In the genomic region with DNA sequence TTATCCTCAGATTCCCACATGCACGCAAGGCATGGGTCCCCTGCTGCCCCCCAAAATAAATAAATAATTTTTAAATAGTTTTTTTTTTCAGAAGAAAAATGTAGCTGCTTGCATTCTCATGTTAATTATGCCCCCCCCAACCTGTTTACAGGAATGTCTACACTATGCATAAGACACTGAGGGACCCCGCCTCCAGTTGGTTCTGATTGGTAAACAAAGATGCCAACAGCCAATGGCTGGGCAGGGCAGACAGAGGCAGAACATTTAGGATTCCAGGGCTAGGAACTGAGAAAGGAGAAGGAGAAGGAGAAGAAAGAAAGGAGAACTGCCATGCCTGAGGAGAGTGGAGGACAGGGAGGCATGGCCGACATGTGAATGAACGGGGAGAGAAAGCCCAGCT, we compare ENCODE assay signal across 25 mouse cellular contexts. TPM values are rescaled to one million over a fixed set of nuclear protein-coding genes. Genes with fewer than 3 reads are reported as not detected.
DNase-seq lines count a peak whose midpoint lies in the region; ATAC-seq and TF ChIP-seq lines count a peak whose summit lies in the region.
"Had no signal": no experiment of that assay in that cellular context is flagged by ENCODE, and none has a peak within 500 bp of the region (broad histone marks: within the 10 kb centered on the region; RNA-seq: fewer than 3 reads in every experiment).

No protein-coding gene starts in this region.

- DNase-seq in ES-E14 (ENCODE audit: low read depth, low spot score) (no peak), ZHBTc4 (ENCODE audit: low read depth, low spot score) (peak; percentile 58)
- DNase-seq in cerebellum, adult 9-11 months, result no peak
- no peak for DNase-seq in gastrocnemius, adult 8-10 months (ENCODE audit: low spot score in 2 of 2)
- DNase-seq in adrenal gland, postnatal 4 days (ENCODE audit: low spot score in 2 of 2), result no peak
- DNase-seq: adrenal gland, adult 2 months; adrenal gland, postnatal 10 days; adrenal gland, postnatal 25 days; cerebellum, adult 11-12 months; cerebellum, adult 2 months; cerebellum, adult 9-10 months; cerebellum, postnatal 14 days; cerebellum, postnatal 36 days; embryo, embryonic 11 days; forebrain, postnatal 0 days had no signal

- H3K4me2 ChIP-seq in heart, embryonic 12.5 days, result no peak overlapping the region
- H3K4me2 ChIP-seq: embryonic facial prominence, embryonic 13.5 days; embryonic facial prominence, embryonic 15.5 days; forebrain, embryonic 12.5 days; forebrain, embryonic 15.5 days had no signal

- H3K36me3 ChIP-seq in E14TG2a.4 (ENCODE audit: insufficient read depth, low read length), result no peaks in the 10 kb centered on the region
- H3K36me3 ChIP-seq in ES-Bruce4 (ENCODE audit: control insufficient read depth, insufficient read depth, low read length, poor library complexity, severe bottlenecking), result no peaks in the 10 kb centered on the region
- H3K36me3 ChIP-seq in ES-E14 (ENCODE audit: control insufficient read depth, insufficient read depth, low read length, poor library complexity, severe bottlenecking), result no peaks in the 10 kb centered on the region; the same call in 1 of the 2 replicates
- H3K36me3 ChIP-seq in heart, embryonic 12.5 days, result no peaks in the 10 kb centered on the region
- H3K36me3 ChIP-seq: embryonic facial prominence, embryonic 13.5 days; embryonic facial prominence, embryonic 15.5 days; forebrain, embryonic 10.5 days; forebrain, embryonic 12.5 days; forebrain, embryonic 15.5 days had no signal

- H3K9me3 ChIP-seq in E14TG2a.4 (ENCODE audit: low read length), result no peaks in the 10 kb centered on the region
- H3K9me3 ChIP-seq in ES-Bruce4 (replicated peaks; ENCODE audit: control insufficient read depth, insufficient read depth, low read length, poor library complexity, severe bottlenecking), result no peaks in the 10 kb centered on the region
- H3K9me3 ChIP-seq in ES-E14 (ENCODE audit: control insufficient read depth, insufficient read depth, low read depth, low read length), result no peaks in the 10 kb centered on the region
- H3K9me3 ChIP-seq in heart, embryonic 12.5 days (replicated peaks), result no peaks in the 10 kb centered on the region
- H3K9me3 ChIP-seq: embryonic facial prominence, embryonic 13.5 days; embryonic facial prominence, embryonic 15.5 days; forebrain, embryonic 10.5 days; forebrain, embryonic 12.5 days; forebrain, embryonic 15.5 days had no signal

- WGBS in heart, embryonic 12.5 days, result 86% methylated on average over 4 of the region's 4 CpGs

- TF ChIP-seq POLR2A in ES-Bruce4 (IDR thresholded peaks at IDR 0.05; ENCODE audit: insufficient read depth, low read length), result peak; percentile 82

- peak overlapping the region; percentile 63 for H3K9ac ChIP-seq in ES-Bruce4 (ENCODE audit: low read depth, poor library complexity, severe bottlenecking)
- peak overlapping the region; percentile 45; the same call in 1 of the 2 replicates for H3K9ac ChIP-seq in ES-E14 (ENCODE audit: insufficient read depth, low read depth, low read length, poor library complexity, severe bottlenecking)
- H3K9ac ChIP-seq in heart, embryonic 12.5 days, result no peak overlapping the region
- H3K9ac ChIP-seq: embryonic facial prominence, embryonic 13.5 days; embryonic facial prominence, embryonic 15.5 days; forebrain, embryonic 12.5 days; forebrain, embryonic 15.5 days; forebrain, postnatal 0 days had no signal

- ATAC-seq in heart, embryonic 12.5 days (ENCODE audit: insufficient number of reproducible peaks, low FRiP score), result no peak
- ATAC-seq: forebrain, embryonic 15.5 days; forebrain, postnatal 0 days had no signal

- H3K4me3 ChIP-seq in E14TG2a.4 (replicated peaks; ENCODE audit: low read length) (0 out of 2 replicates have a peak overlapping the region, but pooled peaks have one; percentile 39), ES-Bruce4 (ENCODE audit: low read depth, low read length) (peak overlapping the region; percentile 98), ES-E14 (ENCODE audit: insufficient read depth in 1 of 2, low read depth in 1 of 2, low read length in 2 of 2, poor library complexity in 1 of 2, severe bottlenecking in 1 of 2) (peak overlapping the region; percentile 41 to 61)
- H3K4me3 ChIP-seq in heart, embryonic 12.5 days, result no peak overlapping the region
- H3K4me3 ChIP-seq: embryonic facial prominence, embryonic 13.5 days; embryonic facial prominence, embryonic 15.5 days; erythroblast, embryonic 14.5 days; forebrain, embryonic 10.5 days; forebrain, embryonic 12.5 days; forebrain, embryonic 15.5 days had no signal

- TF ChIP-seq CTCF in E14TG2a.4 (conservative IDR thresholded peaks at IDR 0.05; ENCODE audit: low read length) (no peak), ES-Bruce4 (IDR thresholded peaks at IDR 0.05; ENCODE audit: low read depth, low read length) (no peak)

- in situ Hi-C loops in ES-E14 (cut with MboI; ENCODE audit: low sequenced_read_pairs in 2 of 2, unreplicated experiment in 2 of 2), result no loop called here

- TF ChIP-seq EP300 in ES-Bruce4 (IDR thresholded peaks at IDR 0.05; ENCODE audit: insufficient read depth, low read depth, low read length), result no peak

- H3K27me3 ChIP-seq in E14TG2a.4 (ENCODE audit: insufficient read depth, low read length) (no peaks in the 10 kb centered on the region), ES-Bruce4 (ENCODE audit: control insufficient read depth, insufficient read depth, low read length, poor library complexity, severe bottlenecking) (no peaks in the 10 kb centered on the region)
- H3K27me3 ChIP-seq in heart, embryonic 12.5 days (replicated peaks), result no peaks in the 10 kb centered on the region
- H3K27me3 ChIP-seq: embryonic facial prominence, embryonic 13.5 days; embryonic facial prominence, embryonic 15.5 days; forebrain, embryonic 15.5 days had no signal

- no peak overlapping the region for H3K27ac ChIP-seq in ES-Bruce4 (ENCODE audit: insufficient read depth, low read length)
- H3K27ac ChIP-seq in ES-E14 (ENCODE audit: insufficient read depth, low read depth, low read length, poor library complexity, severe bottlenecking), result no peak overlapping the region
- no peak overlapping the region for H3K27ac ChIP-seq in heart, embryonic 12.5 days (ENCODE audit: poor library complexity, severe bottlenecking)
- H3K27ac ChIP-seq: embryonic facial prominence, embryonic 13.5 days; embryonic facial prominence, embryonic 15.5 days; forebrain, embryonic 10.5 days; forebrain, embryonic 12.5 days; forebrain, embryonic 15.5 days had no signal

- H3K4me1 ChIP-seq in E14TG2a.4 (replicated peaks; ENCODE audit: low read depth, low read length) (peaks cover 33% of the 10 kb centered on the region), ES-Bruce4 (ENCODE audit: control insufficient read depth, insufficient read depth, low read length) (no peaks in the 10 kb centered on the region), ES-E14 (ENCODE audit: control insufficient read depth in 2 of 2, insufficient read depth in 2 of 2, low read length in 2 of 2, poor library complexity in 1 of 2) (peaks cover 0 to 11% of the 10 kb centered on the region in 2 experiments; a peak in 1 of 4 replicates)
- H3K4me1 ChIP-seq in heart, embryonic 12.5 days (replicated peaks), result no peaks in the 10 kb centered on the region
- H3K4me1 ChIP-seq: embryonic facial prominence, embryonic 13.5 days; embryonic facial prominence, embryonic 15.5 days; forebrain, embryonic 15.5 days had no signal

TF ChIP-seq in ES-E14, 5 proteins besides CTCF, POLR2A, EP300 and RAD21:
- TF ChIP-seq ZNF384 (IDR thresholded peaks at IDR 0.05; ENCODE audit: low read depth, low read length) (no peak), CHD2 (IDR thresholded peaks at IDR 0.05; ENCODE audit: low read depth, low read length) (0 out of 2 replicates have a peak, but pooled peaks have one; percentile 35)
TF ChIP-seq in ES-E14: peak in this region for 1.

RNA-seq across cellular contexts. Expression of a gene that starts 18.6 kb away (rescaled TPM):
- polyA plus RNA-seq in ES-Bruce4 (2011; ENCODE audit: insufficient read depth, insufficient read length, low read depth, missing spikeins), result 12.2 and 13.9 TPM in 2 replicates
- 5.4 and 6.3 TPM in 2 replicates for total RNA-seq in ES-E14 (2012; rRNA removed)
- total RNA-seq in gastrocnemius, adult 8-10 months (2022), result 10 to 100 TPM; 37.8 to 51.1 (median 48.1) TPM
- 10 to 100 TPM; 50.9 to 59.8 TPM for total RNA-seq in adrenal gland, postnatal 4 days (2021)
- polyA plus RNA-seq in heart, embryonic 12.5 days (2016; fragmentation: Nextera tagmentation; extraction: Ambion mirVana), result 53.4 and 53.5 TPM in 2 replicates
- total RNA-seq: MEL had no signal

RNA-seq across cellular contexts. Expression of a gene that starts 27.1 kb away (rescaled TPM):
- polyA plus RNA-seq in ES-Bruce4 (2011; ENCODE audit: insufficient read depth, insufficient read length, low read depth, missing spikeins), result 26.1 and 26.7 TPM in 2 replicates
- total RNA-seq in ES-E14 (2012; rRNA removed), result 8.5 and 9.8 TPM in 2 replicates
- 10 to 100 TPM in 3 of 4 experiments, 1 to 10 TPM in 1; 10.0 to 12.1 (median 12.0) TPM for total RNA-seq in gastrocnemius, adult 8-10 months (2022)
- total RNA-seq in adrenal gland, postnatal 4 days (2021), result 10 to 100 TPM; 28.6 to 30.0 TPM
- polyA plus RNA-seq in heart, embryonic 12.5 days (2016; fragmentation: Nextera tagmentation; extraction: Ambion mirVana), result 15.4 TPM in 2 replicates
